Mouse (Mus musculus) spleen, postnatal 14 days (tissue): ENCODE data around the gene Mydgf.

Source experiments
- DNase-seq, 2 experiments: peaks; one replicate each; pipeline ENCODE4 v3.0.0; 2021 to 2022; ENCODE audit warnings: low spot score in 2 of 2

Gene Mydgf

DNA sequence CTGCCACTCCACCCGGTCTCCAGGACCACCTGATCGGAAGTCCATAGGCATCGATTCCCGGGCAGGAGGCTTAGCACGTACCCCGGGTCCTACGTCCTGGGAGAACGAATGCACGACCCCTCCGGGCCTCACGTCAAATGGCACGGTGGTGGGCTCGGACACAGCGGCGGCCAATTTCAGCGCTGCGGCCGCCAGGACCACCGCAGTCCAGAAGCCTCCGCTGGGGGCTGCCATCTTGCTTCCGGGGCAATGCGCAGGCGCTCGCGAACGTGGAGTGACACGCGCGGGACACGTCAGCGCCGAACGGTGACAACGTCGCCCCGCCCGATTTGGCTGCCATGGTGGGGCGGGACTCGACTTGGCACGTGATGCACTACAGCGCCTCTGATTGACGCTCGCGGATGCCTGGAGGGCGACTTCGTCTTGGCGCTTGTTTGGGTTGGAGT lies at the start of gene Mydgf:
Gene Mydgf (minus strand): TSS at position 263 of the 446 bp plus-strand sequence.
- DNase-seq, result peak; percentile 84 to 92

DNA sequence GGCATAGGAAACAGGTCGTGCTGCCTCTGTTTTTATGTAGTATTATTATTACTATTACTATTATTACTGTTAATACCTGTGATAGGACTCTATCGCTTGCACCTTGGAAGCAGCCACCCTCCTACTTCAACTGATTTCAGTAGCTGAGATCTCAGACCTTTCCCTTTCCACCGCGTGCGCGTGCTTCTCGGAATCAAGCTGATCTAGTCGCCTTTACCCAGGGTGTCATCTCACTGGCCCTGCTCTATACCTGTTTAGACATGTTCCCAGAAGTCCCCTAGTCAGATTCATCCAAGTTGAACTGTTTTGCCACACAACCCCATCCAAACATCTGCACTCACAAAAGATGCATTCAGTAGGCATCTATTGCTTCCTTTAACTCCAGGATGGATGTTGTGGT lies 49.7 kb upstream of the Mydgf start:
- DNase-seq, result no peak

- DNase-seq, result no peak
Measured at GRCm38 (mm10) chr17:56229943-56230342, 46.2 kb upstream of the Mydgf start.

GRCm38 (mm10) chr17:56226566-56226965 lies 42.8 kb upstream of the Mydgf start:
- DNase-seq, result no peak

DNA sequence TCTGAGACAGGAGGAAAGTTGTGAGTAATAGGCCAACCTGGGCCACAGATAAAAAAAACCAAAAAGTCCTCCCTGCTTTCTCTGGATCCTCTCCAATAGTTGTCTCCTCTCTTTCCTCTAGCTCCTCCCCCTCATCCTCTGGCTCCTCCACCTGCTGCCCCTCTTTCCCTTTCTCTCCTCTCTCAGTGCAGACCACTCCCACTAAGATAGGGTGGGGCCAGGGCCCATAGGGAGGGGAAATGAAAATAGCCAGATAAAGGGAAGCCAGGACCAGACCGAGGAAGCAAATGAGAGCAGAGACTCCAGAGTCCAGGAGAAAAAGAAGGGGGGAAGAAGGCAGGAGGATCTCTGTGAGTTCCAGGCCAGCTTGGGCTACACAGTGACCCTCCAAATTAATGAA lies 41.2 kb upstream of the Mydgf start:
- no peak for DNase-seq

DNA sequence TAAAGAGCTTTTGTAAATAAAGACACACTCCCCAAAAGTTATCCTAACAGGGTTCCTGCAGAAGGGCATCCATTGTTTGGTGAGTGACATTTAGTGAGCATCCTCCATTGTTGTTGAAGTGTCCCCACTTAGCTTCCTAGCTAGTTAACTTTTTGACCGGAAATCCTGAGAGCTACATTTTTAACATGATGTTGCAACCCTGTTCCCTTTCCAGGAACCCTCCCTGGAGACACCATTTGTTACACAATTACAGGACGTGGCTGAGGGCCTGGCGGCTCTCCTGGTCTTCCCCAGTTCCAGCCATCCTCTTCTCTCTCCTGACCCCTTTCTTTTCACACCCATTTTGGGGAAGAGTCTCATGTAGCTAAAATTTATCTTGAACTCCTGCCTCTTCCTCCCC lies 36.1 kb upstream of the Mydgf start:
- no peak for DNase-seq

DNA sequence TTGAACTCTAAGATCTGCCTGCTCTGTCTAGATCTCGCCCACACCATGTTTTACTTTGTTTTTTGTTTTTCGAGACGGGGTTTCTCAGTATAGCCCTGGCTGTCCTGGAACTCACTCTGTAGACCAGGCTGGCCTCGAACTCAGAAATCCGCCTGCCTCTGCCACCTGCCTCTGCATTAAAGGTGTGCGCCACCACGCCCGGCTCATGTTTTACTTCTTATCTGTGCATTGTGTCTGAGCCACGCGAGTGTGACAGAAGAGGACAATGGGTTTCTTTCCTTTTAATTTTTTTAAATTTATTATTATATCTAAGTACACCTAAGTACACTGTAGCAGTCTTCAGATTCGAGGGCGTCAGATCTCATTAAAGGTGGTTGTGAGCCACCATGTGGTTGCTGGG lies 35.5 kb upstream of the Mydgf start:
- DNase-seq, result no peak

- peak; percentile 68 to 76 for DNase-seq
Measured at GRCm38 (mm10) chr17:56218377-56219191, 34.9 kb upstream of the Mydgf start, which contains the start of gene Dpp9. Gene Dpp9, minus strand, starts transcription at chr17:56218905.

DNA sequence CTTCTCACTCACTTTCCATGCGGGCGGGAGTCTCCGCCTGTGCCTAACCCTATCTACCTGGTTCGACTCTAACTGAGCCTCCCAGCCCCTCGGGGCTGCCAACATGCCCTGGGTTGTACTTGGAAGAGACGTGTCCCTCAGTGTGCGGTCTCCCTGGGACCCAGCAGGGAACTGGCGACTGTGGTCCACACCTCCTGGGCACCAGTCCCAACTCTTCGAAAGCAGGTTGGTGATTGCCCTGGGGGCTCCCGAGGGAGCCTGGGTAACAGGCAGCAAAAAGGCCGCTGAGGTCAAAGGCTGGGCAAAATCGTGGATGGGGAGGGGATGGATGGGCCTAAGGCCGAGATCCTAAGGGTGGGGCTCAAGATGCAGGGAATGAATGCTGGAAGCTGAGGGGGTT lies 34.0 kb upstream of the Mydgf start:
- DNase-seq, result no peak

- no peak for DNase-seq
Measured at GRCm38 (mm10) chr17:56214229-56214628, 30.5 kb upstream of the Mydgf start.

GRCm38 (mm10) chr17:56212676-56213075 lies 29.0 kb upstream of the Mydgf start:
- DNase-seq, result no peak

- no peak for DNase-seq
Measured at GRCm38 (mm10) chr17:56211090-56211489, 27.4 kb upstream of the Mydgf start.

- no peak for DNase-seq
Measured at GRCm38 (mm10) chr17:56208821-56209220, 25.1 kb upstream of the Mydgf start.

- no peak for DNase-seq
Measured at GRCm38 (mm10) chr17:56207963-56208530, 24.3 kb upstream of the Mydgf start.

- DNase-seq, result no peak
Measured at GRCm38 (mm10) chr17:56206986-56207674, 23.4 kb upstream of the Mydgf start.

DNA sequence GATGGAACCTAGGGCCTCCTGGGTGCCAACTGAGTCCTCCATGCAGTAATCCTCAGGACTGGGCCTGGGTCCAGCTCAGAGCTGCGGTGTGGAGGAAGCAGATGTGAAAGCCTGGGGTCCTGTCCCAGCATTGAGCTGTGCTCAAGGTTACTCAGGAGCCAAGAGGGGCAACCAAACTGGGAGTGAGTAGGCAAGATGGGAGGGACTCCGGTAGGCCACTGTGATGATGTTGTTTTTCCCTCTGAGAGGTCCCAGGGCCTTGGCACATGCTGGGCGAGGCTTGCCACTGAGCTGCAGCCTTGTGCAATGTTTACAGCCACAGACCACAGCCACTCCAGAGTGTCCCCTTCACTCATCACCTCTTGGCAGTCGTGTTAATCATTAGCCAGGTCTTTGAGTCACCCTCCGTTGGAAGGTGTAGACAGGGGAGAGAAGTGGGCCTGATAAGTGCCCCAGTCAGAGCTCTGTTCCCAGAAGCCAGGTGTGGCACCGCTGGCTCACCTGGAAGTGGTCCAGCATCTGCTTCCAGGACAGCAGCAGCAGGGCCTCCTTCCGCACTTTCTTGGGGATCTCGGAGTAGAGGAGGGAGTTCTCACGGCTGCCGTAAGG lies 22.7 kb upstream of the Mydgf start:
- no peak for DNase-seq

GRCm38 (mm10) chr17:56203729-56204128 lies 20.0 kb upstream of the Mydgf start:
- no peak for DNase-seq

DNA sequence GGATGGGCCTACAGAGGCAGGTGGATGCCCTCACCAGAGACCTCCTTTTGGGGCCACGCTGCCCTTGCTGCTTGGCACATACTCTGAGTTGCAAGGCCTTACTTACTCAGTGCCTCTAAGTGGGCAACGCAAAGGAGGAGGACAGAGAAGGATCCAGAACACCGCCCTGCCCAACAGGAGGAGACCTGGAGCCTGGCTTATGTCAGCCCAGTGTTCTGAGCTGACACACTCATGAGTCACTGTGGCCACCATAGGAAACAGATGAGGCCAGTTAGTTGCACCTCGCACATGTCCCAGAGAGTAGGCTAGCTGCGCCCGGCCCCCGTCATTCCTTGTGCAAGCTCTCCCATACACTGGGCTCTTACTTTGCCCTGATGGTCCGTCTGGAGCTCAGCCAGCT lies 18.8 kb upstream of the Mydgf start:
- no peak for DNase-seq

DNA sequence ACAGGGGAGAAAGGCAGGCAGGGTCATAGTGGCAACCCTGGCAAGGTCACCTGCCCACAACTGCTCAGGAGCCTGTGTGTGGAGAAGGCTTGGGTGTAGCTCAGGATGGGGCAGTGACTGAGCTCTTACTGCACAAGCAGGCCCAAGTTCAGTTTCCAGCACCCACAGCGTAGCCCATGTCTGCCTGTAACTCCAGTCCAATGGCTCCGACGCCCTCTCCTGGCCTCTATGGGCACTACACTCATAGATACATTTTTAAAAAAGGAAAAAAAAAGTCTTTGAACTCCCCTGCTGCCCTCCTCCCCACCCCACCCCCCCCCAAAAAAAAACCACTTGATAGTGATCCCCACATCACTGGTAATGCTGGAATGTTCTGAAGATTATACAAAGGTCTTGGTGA lies 17.9 kb upstream of the Mydgf start:
- no peak for DNase-seq

GRCm38 (mm10) chr17:56200586-56200985 lies 16.9 kb upstream of the Mydgf start:
- no peak for DNase-seq

DNA sequence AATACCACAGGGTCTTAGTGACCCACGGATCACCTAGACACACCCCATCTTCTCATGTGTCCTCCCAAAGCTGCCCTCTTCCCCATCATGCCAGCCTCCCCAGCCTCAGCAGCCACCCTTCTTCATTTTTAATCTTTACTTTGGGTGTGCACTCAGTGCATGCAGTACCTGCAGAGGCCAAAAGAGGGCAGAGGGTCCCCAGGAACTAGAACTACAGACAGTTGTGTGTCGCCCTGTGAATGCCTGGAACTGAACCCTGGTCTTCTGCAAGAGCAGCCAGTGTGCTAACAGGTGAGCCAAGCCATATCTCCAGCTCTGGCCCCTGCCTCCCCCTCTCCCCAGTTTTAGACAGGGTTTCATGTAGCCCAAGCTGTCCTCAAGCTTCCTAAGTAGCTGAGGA lies 13.1 kb upstream of the Mydgf start:
- DNase-seq, result peak in 1 of 2 experiments; percentile 17

DNA sequence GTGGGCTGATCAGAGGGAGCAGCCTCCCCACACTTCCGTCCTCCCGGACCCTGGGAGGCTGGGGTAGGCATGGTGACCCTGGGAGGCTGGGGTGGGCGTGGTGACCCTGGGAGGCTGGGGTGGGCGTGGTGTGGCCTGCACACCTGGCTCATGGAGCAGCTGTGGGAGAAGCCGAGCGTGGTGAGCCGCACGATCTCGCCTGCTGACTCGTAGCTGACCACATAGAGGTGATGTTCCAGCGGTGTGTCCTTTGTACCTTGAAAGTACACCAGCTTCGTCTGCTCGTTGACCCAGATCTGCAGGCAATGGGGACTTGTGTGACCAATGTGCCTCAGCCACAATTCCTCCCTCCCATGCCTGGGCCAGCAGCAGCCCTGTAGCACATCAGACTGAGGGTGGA lies 11.0 kb upstream of the Mydgf start:
- DNase-seq, result no peak
